Mouse (Mus musculus): Measurements from ENCODE around the gene Vars. TPM values are rescaled to one million over a fixed set of nuclear protein-coding genes. Genes with fewer than 3 reads are reported as not detected.
"Not testable (repeated sequence)": the region's sequence is repeated elsewhere in the genome, so short reads cannot be mapped to it uniquely, and the experiment has no call there.

Vars gene
- polyA plus RNA-seq, 1 experiment from 2014 or later, result 54.8 TPM

GRCm38 (mm10) chr17:34965627-34966026 is 35.2 kb upstream of the Vars start:
- WGBS, result 80% methylated on average over 5 of the region's 5 CpGs
- H3K4me1 ChIP-seq (ENCODE audit: control insufficient read depth, insufficient read depth, low read length), result no peaks in the 10 kb centered on the region
- no peak overlapping the region for H3K27ac ChIP-seq (ENCODE audit: low read length)
- peaks cover 25% of the 10 kb centered on the region for H3K27me3 ChIP-seq (ENCODE audit: control insufficient read depth, insufficient read depth, low read depth, low read length)
- no peaks in the 10 kb centered on the region for H3K9me3 ChIP-seq (replicated peaks; ENCODE audit: control insufficient read depth, low read length, poor library complexity, severe bottlenecking)
- H3K4me3 ChIP-seq (ENCODE audit: low read depth, low read length), result no peak overlapping the region
- no peak for ATAC-seq
- H3K9ac ChIP-seq (ENCODE audit: low read depth, low read length), result no peak overlapping the region
- H3K36me3 ChIP-seq (ENCODE audit: control insufficient read depth, insufficient read depth, low read length), result no peaks in the 10 kb centered on the region
- no peak overlapping the region for H3K4me2 ChIP-seq (ENCODE audit: low read length)

- WGBS, result 59% methylated on average over 6 of the region's 11 CpGs
- H3K27ac ChIP-seq (ENCODE audit: low read length); H3K9me3 ChIP-seq (replicated peaks; ENCODE audit: control insufficient read depth, low read length, poor library complexity, severe bottlenecking); H3K4me2 ChIP-seq (ENCODE audit: low read length); H3K36me3 ChIP-seq (ENCODE audit: control insufficient read depth, insufficient read depth, low read length); H3K9ac ChIP-seq (ENCODE audit: low read depth, low read length); H3K4me1 ChIP-seq (ENCODE audit: control insufficient read depth, insufficient read depth, low read length); ATAC-seq; H3K4me3 ChIP-seq (ENCODE audit: low read depth, low read length): not testable (repeated sequence)
- H3K27me3 ChIP-seq (ENCODE audit: control insufficient read depth, insufficient read depth, low read depth, low read length), result peaks cover 22% of the 10 kb centered on the region
These were observed 31.0 kb upstream of the Vars start, which contains the start of gene Gm20481 for GRCm38 (mm10) chr17:34969822-34970221. Gene Gm20481 (plus strand): TSS chr17:34969912.

GRCm38 (mm10) chr17:34970850-34971249 is 29.9 kb upstream of the Vars start:
- H3K4me2 ChIP-seq (ENCODE audit: low read length), result not testable (repeated sequence)

GRCm38 (mm10) chr17:34971694-34972068 is 29.1 kb upstream of the Vars start:
- Histone ChIP-seq H3K9ac (ENCODE audit: low read depth, low read length) (0 out of 2 replicates have a peak overlapping the region, but pooled peaks have one; percentile 44), H3K4me3 (ENCODE audit: low read depth, low read length) (peak overlapping the region; percentile 39), H3K4me2 (ENCODE audit: low read length) (peak overlapping the region; percentile 77), H3K27me3 (ENCODE audit: control insufficient read depth, insufficient read depth, low read depth, low read length) (peaks cover 22% of the 10 kb centered on the region)
- peak; percentile 46 for ATAC-seq
- not testable (repeated sequence) for H3K4me1 ChIP-seq (ENCODE audit: control insufficient read depth, insufficient read depth, low read length); H3K27ac ChIP-seq (ENCODE audit: low read length); H3K9me3 ChIP-seq (replicated peaks; ENCODE audit: control insufficient read depth, low read length, poor library complexity, severe bottlenecking); H3K36me3 ChIP-seq (ENCODE audit: control insufficient read depth, insufficient read depth, low read length)
- under 1% methylated on average over 19 of the region's 43 CpGs for WGBS

More at GRCm38 (mm10) chr17:34970850-34971249, 29.9 kb upstream of the Vars start:
- H3K36me3 ChIP-seq (ENCODE audit: control insufficient read depth, insufficient read depth, low read length); H3K27ac ChIP-seq (ENCODE audit: low read length); H3K4me3 ChIP-seq (ENCODE audit: low read depth, low read length); ATAC-seq; H3K9me3 ChIP-seq (replicated peaks; ENCODE audit: control insufficient read depth, low read length, poor library complexity, severe bottlenecking); H3K4me1 ChIP-seq (ENCODE audit: control insufficient read depth, insufficient read depth, low read length); H3K9ac ChIP-seq (ENCODE audit: low read depth, low read length): not testable (repeated sequence)
- WGBS, result 32% methylated on average over 12 of the region's 37 CpGs
- peaks cover 22% of the 10 kb centered on the region for H3K27me3 ChIP-seq (ENCODE audit: control insufficient read depth, insufficient read depth, low read depth, low read length)

GRCm38 (mm10) chr17:34972069-34972749 is 28.6 kb upstream of the Vars start, which contains the start of the genes Hspa1a and Hspa1l:
Gene Hspa1a (minus strand): TSS chr17:34972156.
Gene Hspa1l (plus strand): TSS chr17:34972703.
- H3K4me3 ChIP-seq (ENCODE audit: low read depth, low read length), result peak within 1 kb of the TSS; percentile 39
- under 1% methylated on average over 27 of the region's 33 CpGs for WGBS
- H3K36me3 ChIP-seq (ENCODE audit: control insufficient read depth, insufficient read depth, low read length); H3K9me3 ChIP-seq (replicated peaks; ENCODE audit: control insufficient read depth, low read length, poor library complexity, severe bottlenecking); H3K4me1 ChIP-seq (ENCODE audit: control insufficient read depth, insufficient read depth, low read length): not testable (repeated sequence)
- 0 out of 2 replicates have a peak within 1 kb of the TSS, but pooled peaks have one; percentile 44 for H3K9ac ChIP-seq (ENCODE audit: low read depth, low read length)
- H3K4me2 ChIP-seq (ENCODE audit: low read length), result peak within 1 kb of the TSS; percentile 77
- 0 out of 2 replicates have a peak within 1 kb of the TSS, but pooled peaks have one; percentile 24 for H3K27ac ChIP-seq (ENCODE audit: low read length)
- ATAC-seq, result peak; percentile 93
- H3K27me3 ChIP-seq (ENCODE audit: control insufficient read depth, insufficient read depth, low read depth, low read length), result peaks cover 22% of the 10 kb centered on the region

- Histone ChIP-seq H3K9ac (ENCODE audit: low read depth, low read length) (no peak overlapping the region), H3K4me2 (ENCODE audit: low read length) (no peak overlapping the region), H3K4me1 (ENCODE audit: control insufficient read depth, insufficient read depth, low read length) (peaks cover 11% of the 10 kb centered on the region), H3K27me3 (ENCODE audit: control insufficient read depth, insufficient read depth, low read depth, low read length) (no peaks in the 10 kb centered on the region), H3K9me3 (replicated peaks; ENCODE audit: control insufficient read depth, low read length, poor library complexity, severe bottlenecking) (no peaks in the 10 kb centered on the region), H3K36me3 (ENCODE audit: control insufficient read depth, insufficient read depth, low read length) (no peaks in the 10 kb centered on the region), H3K27ac (ENCODE audit: low read length) (no peak overlapping the region), H3K4me3 (ENCODE audit: low read depth, low read length) (no peak overlapping the region)
- ATAC-seq, result no peak
- 89% methylated on average over 3 of the region's 3 CpGs for WGBS
These were observed 24.9 kb upstream of the Vars start for GRCm38 (mm10) chr17:34975581-34976492.

- Histone ChIP-seq H3K9ac (ENCODE audit: low read depth, low read length) (no peak overlapping the region), H3K4me1 (ENCODE audit: control insufficient read depth, insufficient read depth, low read length) (peaks cover 15% of the 10 kb centered on the region), H3K4me3 (ENCODE audit: low read depth, low read length) (no peak overlapping the region), H3K36me3 (ENCODE audit: control insufficient read depth, insufficient read depth, low read length) (no peaks in the 10 kb centered on the region), H3K4me2 (ENCODE audit: low read length) (no peak overlapping the region), H3K9me3 (replicated peaks; ENCODE audit: control insufficient read depth, low read length, poor library complexity, severe bottlenecking) (no peaks in the 10 kb centered on the region), H3K27me3 (ENCODE audit: control insufficient read depth, insufficient read depth, low read depth, low read length) (no peaks in the 10 kb centered on the region), H3K27ac (ENCODE audit: low read length) (no peak overlapping the region)
- ATAC-seq, result no peak
- WGBS, result 97% methylated on average over 20 of the region's 20 CpGs
These were observed 23.8 kb upstream of the Vars start for GRCm38 (mm10) chr17:34977000-34977399.

- H3K9ac ChIP-seq (ENCODE audit: low read depth, low read length), result no peak overlapping the region
- no peak overlapping the region for H3K27ac ChIP-seq (ENCODE audit: low read length)
- no peaks in the 10 kb centered on the region for H3K9me3 ChIP-seq (replicated peaks; ENCODE audit: control insufficient read depth, low read length, poor library complexity, severe bottlenecking)
- H3K4me3 ChIP-seq (ENCODE audit: low read depth, low read length), result no peak overlapping the region
- WGBS, result 91% methylated on average over 27 of the region's 27 CpGs
- H3K4me1 ChIP-seq (ENCODE audit: control insufficient read depth, insufficient read depth, low read length), result peaks cover 20% of the 10 kb centered on the region
- no peak overlapping the region for H3K4me2 ChIP-seq (ENCODE audit: low read length)
- no peaks in the 10 kb centered on the region for H3K27me3 ChIP-seq (ENCODE audit: control insufficient read depth, insufficient read depth, low read depth, low read length)
- ATAC-seq, result no peak
- no peaks in the 10 kb centered on the region for H3K36me3 ChIP-seq (ENCODE audit: control insufficient read depth, insufficient read depth, low read length)
These were observed 22.5 kb upstream of the Vars start for GRCm38 (mm10) chr17:34978239-34978638.

Measured in midbrain, embryonic 16.5 days (tissue).